Mouse (Mus musculus): ENCODE measurements at regions not wholly inside any gene's neighbourhood (a gene's known extent, or its start where the extent isn't known, plus 50 kb on each side); places are given as distances from the start of the nearest gene placed in this dataset.

DNA sequence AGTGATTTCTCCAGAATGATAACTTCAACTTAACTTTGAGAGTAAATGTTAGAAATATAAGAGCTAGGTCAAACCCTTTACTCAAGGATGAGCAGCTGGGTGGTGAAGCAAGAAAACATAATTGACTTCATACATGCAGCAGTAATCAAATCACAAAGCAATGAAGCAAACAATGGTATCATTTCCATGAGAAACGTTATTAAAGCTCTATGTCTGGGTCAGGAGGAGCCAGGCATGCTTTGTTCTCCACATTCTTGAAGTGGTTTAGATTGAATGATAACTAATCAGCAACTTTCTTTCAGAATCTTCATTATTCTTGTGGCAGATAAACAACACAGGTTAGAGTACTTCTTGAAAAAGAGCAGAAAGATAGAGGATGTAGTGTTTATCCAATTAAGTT, 577.8 kb downstream of the Cetn3 start:
- no peak for DNase-seq (ENCODE audit: low spot score in 2 of 2)

DNA sequence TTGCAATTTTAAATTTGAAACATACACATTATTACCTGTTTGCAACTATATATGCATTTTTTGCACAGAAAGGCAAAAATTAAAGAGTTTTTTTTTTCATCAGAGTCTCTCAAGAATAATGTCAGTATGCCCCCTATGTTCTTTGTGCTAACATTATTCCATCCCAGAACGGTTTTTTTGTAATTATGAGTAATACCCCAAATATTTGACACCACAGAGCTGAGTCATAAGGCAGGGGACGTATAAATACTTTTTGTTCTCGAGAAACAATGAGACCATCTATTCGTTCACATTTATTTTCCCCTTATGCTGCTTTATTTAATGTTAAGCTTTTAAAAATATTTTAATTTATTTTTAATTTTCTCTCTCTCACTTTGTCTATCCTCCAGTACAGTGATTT, 578.5 kb downstream of the Cetn3 start:
- DNase-seq (ENCODE audit: low spot score in 2 of 2) = no peak

DNA sequence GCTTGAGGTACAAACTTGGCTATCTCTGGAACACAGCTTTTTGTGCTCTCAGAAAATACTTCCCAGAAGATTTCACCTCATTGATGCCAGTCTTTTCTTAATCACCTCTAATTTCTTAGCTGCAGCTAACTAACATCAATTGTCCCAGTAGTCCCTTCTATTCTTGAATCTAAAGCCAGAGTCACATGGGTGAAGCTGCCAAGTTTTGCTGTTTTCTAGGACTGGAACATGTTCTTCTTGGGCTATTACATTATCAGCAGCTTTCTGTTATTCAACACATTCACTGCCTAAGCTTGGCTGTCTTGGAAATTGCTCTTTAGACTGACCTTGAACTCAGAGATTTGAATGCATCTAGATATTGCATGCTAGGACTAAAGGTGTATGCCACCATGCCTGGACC, 583.9 kb downstream of the Cetn3 start:
- no peak for DNase-seq (ENCODE audit: low spot score in 2 of 2)

DNA sequence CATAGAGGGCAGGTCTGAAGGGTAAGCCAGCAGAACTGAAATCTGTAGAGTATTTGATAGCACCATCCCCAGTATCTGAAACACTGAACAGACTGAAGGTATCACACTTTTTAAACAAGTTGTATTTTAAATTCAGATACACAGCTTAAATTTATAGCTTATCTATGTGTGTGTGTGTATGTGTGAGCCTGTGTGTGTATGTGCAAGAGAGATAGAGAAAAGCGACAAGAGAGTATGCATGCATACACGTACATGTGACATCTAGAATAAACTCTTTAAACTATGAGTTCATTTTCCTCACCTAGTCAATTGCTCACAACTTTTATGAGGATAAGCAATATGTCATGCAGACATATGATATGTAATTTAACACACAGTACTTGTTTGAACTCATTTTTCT, 588.7 kb downstream of the Cetn3 start:
- no peak for DNase-seq (ENCODE audit: low spot score in 2 of 2)

DNA sequence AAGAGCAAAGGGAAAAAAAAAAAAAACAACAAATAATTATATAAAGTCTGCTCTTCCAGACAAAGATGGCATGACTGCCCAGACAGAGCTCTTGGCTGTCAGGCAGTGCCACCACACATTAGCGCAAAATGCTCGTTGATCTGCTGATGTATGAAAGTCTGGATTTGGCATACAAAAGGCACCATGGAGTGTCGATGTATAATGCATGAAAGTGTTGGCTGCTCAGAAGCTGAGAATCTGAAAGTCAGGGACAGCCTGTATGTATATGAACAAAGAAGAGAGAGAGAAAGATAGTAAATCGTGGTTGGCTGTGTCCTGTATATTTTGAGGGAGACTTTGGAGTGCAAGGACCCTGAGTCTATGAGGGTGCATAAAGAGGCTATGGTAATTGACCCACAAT, 589.7 kb downstream of the Cetn3 start:
- no peak for DNase-seq (ENCODE audit: low spot score in 2 of 2)

GRCm38 (mm10) chr13:82392908-82393307, 610.0 kb downstream of the Cetn3 start:
- no peak for DNase-seq (ENCODE audit: low spot score in 2 of 2)

GRCm38 (mm10) chr13:82393496-82393895, 610.6 kb downstream of the Cetn3 start:
- DNase-seq (ENCODE audit: low spot score in 2 of 2) = no peak

DNA sequence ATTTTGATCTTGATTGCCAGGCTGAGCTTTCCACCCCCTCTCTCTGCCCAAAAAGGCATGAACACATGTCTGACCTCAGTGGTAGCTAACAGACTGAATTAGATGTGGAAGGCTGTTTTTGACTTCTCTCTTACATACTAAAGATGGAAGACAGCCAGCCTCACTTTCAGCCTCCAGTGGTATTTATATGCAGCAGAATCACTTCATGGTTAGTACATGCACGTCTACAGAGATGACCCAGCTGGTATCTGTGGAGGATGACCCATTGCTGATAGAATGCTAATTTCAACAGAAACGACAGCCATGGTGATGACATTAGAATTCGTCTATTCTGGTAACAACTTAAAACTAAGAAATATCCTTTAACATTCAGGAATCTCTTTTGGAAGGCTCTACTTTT, 630.8 kb downstream of the Cetn3 start:
- DNase-seq (ENCODE audit: low spot score in 2 of 2) = no peak

DNA sequence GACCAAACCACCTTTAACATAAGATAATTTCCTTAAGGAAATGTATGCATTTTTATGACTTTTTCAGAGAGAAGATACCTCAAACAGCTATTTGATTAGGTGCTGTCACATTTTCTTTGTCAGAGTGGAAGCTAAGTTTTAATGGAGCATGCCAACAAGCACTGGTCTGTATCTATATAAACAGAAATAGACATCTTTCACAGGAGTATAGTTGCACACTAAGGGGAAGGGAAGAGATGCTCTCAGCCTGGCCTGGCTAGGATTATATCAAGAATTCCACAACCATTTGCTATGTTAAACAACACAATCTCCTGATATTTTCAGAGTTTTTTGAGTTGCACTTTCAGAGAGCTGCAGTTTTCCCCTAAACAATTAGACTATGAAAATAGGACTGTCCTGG, 638.1 kb downstream of the Cetn3 start:
- DNase-seq (ENCODE audit: low spot score in 2 of 2) = no peak

- DNase-seq (ENCODE audit: low spot score in 2 of 2) = no peak
Measured at GRCm38 (mm10) chr13:82423911-82424654, 641.2 kb downstream of the Cetn3 start.

- no peak for DNase-seq (ENCODE audit: low spot score in 2 of 2)
Measured at GRCm38 (mm10) chr13:82424732-82425341, 642.0 kb downstream of the Cetn3 start.

DNA sequence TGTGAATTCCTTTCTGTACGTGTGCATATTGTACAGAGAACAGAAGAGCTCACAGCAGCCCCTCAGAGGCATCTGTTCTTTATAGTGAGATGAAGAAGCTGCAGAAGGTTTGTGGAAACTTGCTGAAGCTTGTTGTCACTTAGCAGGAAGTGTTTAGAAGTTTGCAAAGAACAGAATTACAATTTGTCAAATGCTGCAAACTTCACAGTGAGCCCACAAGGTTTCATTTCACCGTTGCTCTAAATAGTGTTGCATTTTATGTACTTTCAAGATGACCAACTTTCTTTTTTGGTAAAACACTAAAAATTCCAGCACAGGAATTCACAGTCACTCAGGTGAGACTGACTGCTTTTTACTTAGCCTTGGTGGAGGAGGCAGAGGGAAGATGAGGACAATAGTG, 649.5 kb downstream of the Cetn3 start:
- no peak for DNase-seq (ENCODE audit: low spot score in 2 of 2)

- no peak for DNase-seq (ENCODE audit: low spot score in 2 of 2)
Measured at GRCm38 (mm10) chr13:82439294-82439693, 656.4 kb downstream of the Cetn3 start.

DNA sequence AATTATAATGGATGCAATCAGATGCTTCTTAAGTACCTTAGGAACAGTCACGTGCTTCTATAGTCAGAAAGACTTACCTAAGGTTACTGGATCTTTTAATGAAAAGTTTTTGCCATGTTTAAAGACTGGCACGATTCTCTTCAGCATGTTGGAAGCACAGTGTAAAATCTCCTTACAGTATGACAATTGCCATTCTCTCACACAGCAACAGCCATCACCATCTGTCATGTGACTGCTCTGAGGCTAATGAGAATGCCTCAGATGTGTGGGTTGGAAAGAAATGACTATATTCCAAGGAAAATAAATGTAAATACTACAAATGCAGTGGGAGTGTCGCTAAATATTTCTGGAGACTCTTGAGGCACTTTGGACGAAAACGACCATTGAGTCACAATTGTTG, 670.8 kb downstream of the Cetn3 start:
- no peak for DNase-seq (ENCODE audit: low spot score in 2 of 2)

GRCm38 (mm10) chr13:82483265-82483929, 700.5 kb downstream of the Cetn3 start:
- DNase-seq (ENCODE audit: low spot score in 2 of 2) = no peak

DNA sequence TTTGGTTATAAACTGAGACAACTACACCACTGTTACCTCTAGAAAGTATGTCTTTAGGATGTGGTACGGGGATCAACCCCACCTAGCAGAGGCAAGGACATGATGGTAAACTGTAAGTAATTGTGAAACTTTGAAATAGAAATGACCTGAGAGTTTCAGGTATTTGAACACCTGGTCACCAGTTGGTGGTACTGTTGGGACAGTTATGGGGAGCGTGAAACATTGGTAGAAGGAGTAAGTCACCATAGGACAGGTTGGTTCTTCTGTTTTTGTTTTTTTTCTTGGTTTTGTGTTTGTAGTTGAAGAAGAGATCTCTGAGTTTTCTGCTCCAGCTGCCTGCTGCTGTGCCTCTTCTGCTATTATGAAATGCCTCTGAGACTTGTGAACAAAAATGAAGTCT, 713.7 kb downstream of the Cetn3 start:
- no peak for DNase-seq (ENCODE audit: low spot score in 2 of 2)

- DNase-seq (ENCODE audit: low spot score in 2 of 2) = no peak
Measured at GRCm38 (mm10) chr13:82508176-82508575, 725.3 kb downstream of the Cetn3 start.

- no peak for DNase-seq (ENCODE audit: low spot score in 2 of 2)
Measured at GRCm38 (mm10) chr13:82509512-82509911, 726.6 kb downstream of the Cetn3 start.
